Mouse (Mus musculus) cerebellum, adult 2 months (tissue): ENCODE results near the gene 1700029F12Rik. TPM values are rescaled to one million over a fixed set of nuclear protein-coding genes. Genes with fewer than 3 reads are reported as not detected.
A peak's percentile ranks its signal among the peaks of the same experiment; 100 is the strongest.

Experiments used
- DNase-seq, 2 experiments: peaks; one replicate each; pipeline ENCODE4 v3.0.0; 2021
- H3K27ac ChIP-seq: fragments of 200-500 bp; 2 replicates; pipeline ENCODE4 v1.5.1; 2012; ENCODE audit warnings: low read length, control low read depth, inconsistent platforms; ENCODE audit not compliant: insufficient read depth
- H3K27me3 ChIP-seq: fragments of 200-500 bp; 2 replicates; pipeline ENCODE4 v1.6.1; 2012; ENCODE audit warnings: inconsistent platforms, mild to moderate bottlenecking, low read length, moderate library complexity; ENCODE audit not compliant: control insufficient read depth, insufficient read depth
- H3K4me1 ChIP-seq: fragments of 200-500 bp; 2 replicates; pipeline ENCODE4 v1.6.1; 2011; ENCODE audit warnings: low read length; ENCODE audit not compliant: control insufficient read depth, insufficient read depth
- H3K4me3 ChIP-seq: fragments of 200-500 bp; replicated peaks from 2 replicates; pipeline ENCODE3; 2011; ENCODE audit warnings: mild to moderate bottlenecking, low read depth, low read length, control low read depth; ENCODE audit not compliant: insufficient read depth
- CTCF ChIP-seq: fragments of 200-500 bp; IDR thresholded peaks from 2 replicates; pipeline ENCODE4 v1.5.1; 2011; ENCODE audit warnings: low read depth, mild to moderate bottlenecking, control low read depth, low read length, moderate library complexity, borderline replicate concordance; ENCODE audit not compliant: insufficient read depth
- POLR2A ChIP-seq: fragments of 200-500 bp; IDR thresholded peaks from 2 replicates; pipeline ENCODE4 v1.6.1; 2011; ENCODE audit warnings: low read length, control low read depth, borderline replicate concordance; ENCODE audit not compliant: insufficient read depth
- WGBS: fragments of 180-500 bp; shearing (Covaris S2); methylation state at CpG from one replicate; pipeline ENCODE4 v1.1.7; 2018; 5-methylcytosine and 5-hydroxymethylcytosine counted together
- polyA plus RNA-seq: library from polyadenylated mRNA; depleted of rRNA; stranded (reverse); fragments of >200 nt; gene quantifications from 2 replicates; pipeline ENCODE4 v1.2.3, GENCODE M21; 2012; rRNA removed

The 1700029F12Rik gene
- polyA plus RNA-seq = not detected in 2 replicates

DNA sequence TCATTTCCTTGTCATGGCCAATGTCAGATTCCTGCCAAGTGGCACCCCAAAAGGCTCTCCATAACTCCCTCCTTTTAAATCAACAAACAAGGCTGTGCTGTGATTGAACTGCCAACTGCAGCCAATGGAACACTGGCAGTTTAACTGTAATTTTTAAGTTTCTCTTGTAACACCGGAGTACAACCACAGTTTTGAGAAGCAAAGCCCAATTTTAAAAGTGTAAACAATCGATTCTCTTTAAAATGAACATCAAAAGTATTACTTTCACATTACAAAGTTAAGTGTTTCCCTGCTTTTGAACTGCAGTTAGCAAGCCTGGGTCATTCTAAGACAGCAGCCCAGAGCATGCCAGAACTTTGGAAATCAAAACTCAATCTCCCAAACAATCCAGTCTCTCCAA, at the start of gene 1700029F12Rik:
Gene 1700029F12Rik (minus strand): TSS at position 101 of the 400 bp plus-strand sequence.
- no peak within 1 kb of the TSS for H3K27ac ChIP-seq
- TF ChIP-seq POLR2A = no peak
- TF ChIP-seq CTCF = no peak
- WGBS = 86% methylated on average over 2 of the region's 2 CpGs
- H3K27me3 ChIP-seq = no peaks in the 10 kb centered on the region
- no peak within 1 kb of the TSS for H3K4me3 ChIP-seq
- no peak for DNase-seq
- no peaks in the 10 kb centered on the region for H3K4me1 ChIP-seq

GRCm38 (mm10) chr13:97082432-97082831, 48.3 kb upstream of the 1700029F12Rik start:
- no peak overlapping the region for H3K27ac ChIP-seq
- H3K27me3 ChIP-seq = no peaks in the 10 kb centered on the region; the same call in 1 of the 2 replicates
- no peak for DNase-seq
- H3K4me1 ChIP-seq = peaks cover 3% of the 10 kb centered on the region; the same call in 1 of the 2 replicates
- WGBS = 92% methylated on average over 7 of the region's 7 CpGs
- H3K4me3 ChIP-seq = no peak overlapping the region
- TF ChIP-seq CTCF = no peak
- TF ChIP-seq POLR2A = no peak

DNA sequence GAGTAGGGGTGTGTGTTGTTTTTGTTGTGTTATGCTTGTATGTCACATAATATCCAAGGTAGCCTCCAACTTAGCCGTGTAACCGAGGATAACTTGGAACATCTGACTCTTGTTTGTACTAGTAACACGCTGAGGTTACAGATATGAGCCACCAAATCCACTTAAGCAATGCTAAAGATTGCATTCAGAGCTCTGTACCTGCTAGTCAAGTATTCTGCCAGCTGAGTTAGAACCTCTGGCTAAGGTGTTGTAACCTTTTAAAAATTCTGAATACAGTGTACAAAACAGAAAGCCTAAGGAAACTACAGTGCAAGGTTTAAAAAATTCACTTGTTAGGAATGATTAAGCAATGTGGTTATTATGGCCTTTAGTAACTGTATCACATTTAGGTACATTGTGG, 46.5 kb upstream of the 1700029F12Rik start:
- no peak for DNase-seq
- WGBS = 87% methylated on average over 3 of the region's 3 CpGs
- H3K4me3 ChIP-seq = no peak overlapping the region
- H3K27me3 ChIP-seq = no peaks in the 10 kb centered on the region; the same call in 1 of the 2 replicates
- H3K4me1 ChIP-seq = peaks cover 3% of the 10 kb centered on the region; the same call in 1 of the 2 replicates
- TF ChIP-seq POLR2A = no peak
- TF ChIP-seq CTCF = no peak
- no peak overlapping the region for H3K27ac ChIP-seq

GRCm38 (mm10) chr13:97080201-97080600, 46.0 kb upstream of the 1700029F12Rik start:
- Histone ChIP-seq H3K4me3 (no peak overlapping the region), H3K27ac (no peak overlapping the region), H3K4me1 (peaks cover 3% of the 10 kb centered on the region; the same call in 1 of the 2 replicates), H3K27me3 (no peaks in the 10 kb centered on the region; the same call in 1 of the 2 replicates)
- no peak for TF ChIP-seq CTCF
- no peak for TF ChIP-seq POLR2A
- peak; percentile 47 to 75 for DNase-seq
- 30% methylated on average over 2 of the region's 2 CpGs for WGBS

- no peak for DNase-seq
- Histone ChIP-seq H3K4me1 (peaks cover 3% of the 10 kb centered on the region; the same call in 1 of the 2 replicates), H3K27me3 (no peaks in the 10 kb centered on the region; the same call in 1 of the 2 replicates), H3K4me3 (no peak overlapping the region), H3K27ac (no peak overlapping the region)
- TF ChIP-seq CTCF (no peak), POLR2A (no peak)
- 94% methylated on average over 2 of the region's 2 CpGs for WGBS
Measured at GRCm38 (mm10) chr13:97077556-97077955, 43.4 kb upstream of the 1700029F12Rik start.

DNA sequence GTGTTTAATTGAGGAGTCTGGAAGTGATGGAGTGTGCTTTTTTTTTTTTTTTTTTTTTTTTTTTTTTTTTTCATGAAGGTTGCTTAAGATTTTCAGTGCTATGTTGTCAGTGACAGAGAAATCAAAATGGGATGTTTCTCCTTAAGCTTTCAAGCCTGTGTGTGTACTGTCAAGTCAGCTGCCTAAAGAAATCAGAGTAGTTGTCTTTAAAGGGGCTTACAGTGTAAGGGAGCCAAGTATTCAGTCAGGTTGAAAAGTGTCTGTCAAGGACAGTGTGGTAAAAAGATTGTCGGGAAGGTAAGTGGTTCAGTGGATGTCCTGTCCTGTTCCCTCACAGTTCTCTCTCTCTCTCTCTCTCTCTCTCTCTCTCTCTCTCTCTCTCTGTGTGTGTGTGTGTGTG, 39.3 kb upstream of the 1700029F12Rik start:
- Histone ChIP-seq H3K27me3 (peaks cover 1% of the 10 kb centered on the region; the same call in 1 of the 2 replicates), H3K27ac (no peak overlapping the region), H3K4me3 (no peak overlapping the region), H3K4me1 (no peaks in the 10 kb centered on the region; the same call in 1 of the 2 replicates)
- DNase-seq = no peak
- TF ChIP-seq POLR2A = no peak
- TF ChIP-seq CTCF = no peak
- 41% methylated on average over 1 of the region's 1 CpGs for WGBS

DNA sequence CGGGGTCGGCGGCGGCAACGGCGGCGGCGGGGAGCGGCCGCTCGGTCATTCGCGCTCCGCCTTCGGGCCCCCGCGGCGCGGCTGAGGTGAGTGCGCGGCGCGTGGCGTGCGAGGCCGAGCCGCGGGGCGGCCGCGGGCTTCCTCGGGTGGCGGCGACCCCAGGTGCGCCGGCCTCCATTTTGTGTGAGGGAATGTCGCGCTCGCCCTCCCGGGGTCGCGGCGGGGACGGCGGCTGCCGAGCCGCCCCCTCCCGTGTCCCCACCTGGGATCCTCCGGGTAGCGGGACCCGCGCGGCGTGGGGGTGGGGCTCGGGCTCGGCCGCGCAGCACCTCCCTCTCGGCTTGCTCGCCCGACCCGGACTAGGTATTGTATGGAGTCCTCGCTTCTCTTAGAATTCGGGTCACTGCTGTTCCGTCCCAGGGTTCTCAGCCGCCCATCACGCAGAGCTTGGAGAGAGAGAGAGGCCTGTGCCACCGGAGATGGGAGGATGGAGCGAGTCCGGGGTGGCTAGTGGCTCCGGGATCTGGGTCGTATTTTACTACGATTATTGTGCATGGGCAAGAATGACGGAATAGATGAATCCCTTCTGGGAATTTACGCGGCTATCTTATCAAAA, 37.6 kb upstream of the 1700029F12Rik start:
- Histone ChIP-seq H3K4me3 (peak overlapping the region; percentile 71), H3K4me1 (no peaks in the 10 kb centered on the region; the same call in 1 of the 2 replicates)
- WGBS = 4% methylated on average over 58 of the region's 76 CpGs

GRCm38 (mm10) chr13:97070931-97071625, 36.9 kb upstream of the 1700029F12Rik start:
- peaks cover 1% of the 10 kb centered on the region; the same call in 1 of the 2 replicates for H3K27me3 ChIP-seq
- WGBS = 5% methylated on average over 85 of the region's 85 CpGs
- no peak overlapping the region for H3K27ac ChIP-seq
- TF ChIP-seq CTCF = no peak
- TF ChIP-seq POLR2A = no peak
- peak overlapping the region; percentile 71 for H3K4me3 ChIP-seq
- no peaks in the 10 kb centered on the region; the same call in 1 of the 2 replicates for H3K4me1 ChIP-seq
- peak; percentile 30 to 50 for DNase-seq

More for the DNA sequence above, 37.6 kb upstream of the 1700029F12Rik start:
- no peak for TF ChIP-seq CTCF
- TF ChIP-seq POLR2A = no peak
- peaks cover 1% of the 10 kb centered on the region; the same call in 1 of the 2 replicates for H3K27me3 ChIP-seq
- DNase-seq = peak; percentile 45 to 63
- H3K27ac ChIP-seq = no peak overlapping the region
